Mouse (Mus musculus) heart, embryonic 12.5 days (tissue): ENCODE results near the gene Vps33a. TPM values are rescaled to one million over a fixed set of nuclear protein-coding genes. Genes with fewer than 3 reads are reported as not detected.

ENCODE experiments used
- ATAC-seq: fragments of 200-750 bp; cut with Nextera tagmentation; 2 replicates; pipeline ENCODE4 v1.8.0; 2017; ENCODE audit warnings: moderate TSS enrichment, moderate library complexity; ENCODE audit not compliant: insufficient number of reproducible peaks, low FRiP score
- H3K27ac ChIP-seq: fragments of 300-500 bp; sonication (generic); 2 replicates; pipeline ENCODE4 v1.5.1; 2016; ENCODE audit warnings: mild to moderate bottlenecking, moderate library complexity; ENCODE audit not compliant: poor library complexity, severe bottlenecking
- H3K27me3 ChIP-seq: fragments of 300-500 bp; sonication (generic); replicated peaks from 2 replicates; pipeline ENCODE4 v1.6.1; 2016; ENCODE audit warnings: mild to moderate bottlenecking, moderate library complexity
- H3K36me3 ChIP-seq: fragments of 300-500 bp; sonication (generic); 2 replicates; pipeline ENCODE4 v1.6.1; 2016; ENCODE audit warnings: mild to moderate bottlenecking, moderate library complexity
- H3K4me1 ChIP-seq: fragments of 300-500 bp; sonication (generic); replicated peaks from 2 replicates; pipeline ENCODE4 v1.6.1; 2016; ENCODE audit warnings: mild to moderate bottlenecking
- H3K4me2 ChIP-seq: fragments of 300-500 bp; sonication (generic); 2 replicates; pipeline ENCODE4 v1.6.1; 2016; ENCODE audit warnings: mild to moderate bottlenecking, moderate library complexity
- H3K4me3 ChIP-seq: fragments of 300-500 bp; sonication (generic); 2 replicates; pipeline ENCODE4 v1.5.1; 2016; ENCODE audit warnings: mild to moderate bottlenecking
- H3K9ac ChIP-seq: fragments of 300-500 bp; sonication (generic); 2 replicates; pipeline ENCODE4 v1.6.1; 2016; ENCODE audit warnings: mild to moderate bottlenecking, moderate library complexity
- H3K9me3 ChIP-seq: fragments of 300-500 bp; sonication (generic); replicated peaks from 2 replicates; pipeline ENCODE4 v1.6.1; 2016; ENCODE audit warnings: mild to moderate bottlenecking, moderate library complexity
- WGBS: fragments of 180-500 bp; shearing (Covaris S2); methylation state at CpG from one replicate; pipeline ENCODE4 v1.1.7; 2016; 5-methylcytosine and 5-hydroxymethylcytosine counted together
- microRNA-seq: library from miRNA; unstranded; fragments of <30 nt; microRNA quantifications from one replicate; pipeline ENCODE4, GENCODE M21; 2017
- polyA plus RNA-seq: library from polyadenylated mRNA; unstranded; fragments of >200 nt; fragmentation: Nextera tagmentation; extraction: Ambion mirVana; gene quantifications from 2 replicates; pipeline ENCODE4 v1.2.1, GENCODE M21; 2016

Gene Vps33a
- polyA plus RNA-seq, 1 experiment from 2014 or later: 23.4 TPM

DNA sequence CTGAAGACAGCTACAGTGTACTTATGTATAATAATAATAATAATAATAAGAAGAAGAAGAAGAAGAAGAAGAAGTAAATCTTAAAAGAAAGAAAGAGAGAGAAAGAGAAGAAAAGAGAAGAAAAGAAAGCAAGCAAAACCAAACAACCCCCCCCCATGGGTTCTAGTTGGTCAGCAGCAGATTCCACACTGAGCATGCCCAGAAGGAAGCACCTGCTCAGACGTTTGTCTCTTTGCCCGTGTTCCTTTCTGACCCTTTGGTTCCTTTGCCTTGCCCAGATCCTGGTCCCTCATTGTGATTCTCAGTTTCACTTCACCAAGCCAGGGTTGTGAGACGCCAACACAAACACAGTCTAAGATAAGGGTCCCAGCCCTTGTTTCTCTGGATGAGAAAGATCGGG lies 70.9 kb downstream of the Vps33a start:
- Histone ChIP-seq H3K27ac (no peak overlapping the region), H3K4me2 (no peak overlapping the region), H3K9ac (no peak overlapping the region), H3K4me3 (no peak overlapping the region), H3K36me3 (no peaks in the 10 kb centered on the region), H3K4me1 (peaks cover 16% of the 10 kb centered on the region), H3K9me3 (no peaks in the 10 kb centered on the region), H3K27me3 (peaks cover 36% of the 10 kb centered on the region)
- 45% methylated on average over 4 of the region's 4 CpGs for WGBS
- no peak for ATAC-seq

- WGBS: 39% methylated on average over 4 of the region's 4 CpGs
- no peak overlapping the region for H3K9ac ChIP-seq
- no peaks in the 10 kb centered on the region for H3K9me3 ChIP-seq
- peaks cover 21% of the 10 kb centered on the region for H3K4me1 ChIP-seq
- ATAC-seq: no peak
- no peak overlapping the region for H3K4me2 ChIP-seq
- H3K36me3 ChIP-seq: no peaks in the 10 kb centered on the region
- no peak overlapping the region for H3K4me3 ChIP-seq
- no peak overlapping the region for H3K27ac ChIP-seq
- H3K27me3 ChIP-seq: peaks cover 21% of the 10 kb centered on the region; the same call in 1 of the 2 replicates
Observed at GRCm38 (mm10) chr5:123499717-123500116, 73.1 kb downstream of the Vps33a start.

GRCm38 (mm10) chr5:123489935-123490334 lies 82.9 kb downstream of the Vps33a start:
- H3K36me3 ChIP-seq: no peaks in the 10 kb centered on the region
- H3K27me3 ChIP-seq: peaks cover 6% of the 10 kb centered on the region; the same call in 1 of the 2 replicates
- H3K27ac ChIP-seq: no peak overlapping the region
- H3K9ac ChIP-seq: no peak overlapping the region
- no peak overlapping the region for H3K4me3 ChIP-seq
- no peaks in the 10 kb centered on the region for H3K9me3 ChIP-seq
- WGBS: 57% methylated on average over 9 of the region's 9 CpGs
- peaks cover 11% of the 10 kb centered on the region for H3K4me1 ChIP-seq
- ATAC-seq: no peak
- H3K4me2 ChIP-seq: no peak overlapping the region

DNA sequence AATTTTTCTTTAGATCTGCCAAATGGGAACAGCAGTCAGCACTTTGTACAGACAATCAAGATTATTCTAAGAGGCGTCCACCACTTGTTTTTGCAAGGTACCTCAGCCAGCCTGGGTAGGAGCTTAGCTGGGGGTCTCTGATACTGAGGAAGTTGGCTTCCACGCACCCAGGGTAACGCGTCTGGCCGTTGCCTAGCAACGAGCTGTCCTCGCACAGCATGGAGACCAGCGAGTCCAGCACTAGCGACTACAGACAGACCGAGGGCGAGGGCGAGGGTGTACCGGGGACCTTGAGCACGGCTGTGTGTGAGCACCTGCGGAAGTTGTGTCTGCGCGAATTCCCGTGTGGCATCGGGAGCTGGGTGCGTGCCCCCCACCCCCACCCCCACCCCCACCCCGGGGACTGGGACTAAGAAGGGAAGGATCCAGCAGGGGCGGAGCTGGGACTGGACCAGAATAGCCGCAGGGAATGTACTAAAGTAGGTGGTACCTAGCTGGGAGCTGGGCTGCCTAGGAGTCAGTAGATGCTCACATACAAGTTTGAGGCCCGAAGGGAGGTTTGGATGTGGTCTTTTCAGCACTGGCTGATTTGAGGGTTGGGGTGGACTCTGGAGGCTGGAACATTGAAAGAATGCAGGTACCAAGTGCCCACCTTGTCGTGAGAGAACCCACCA lies 83.6 kb downstream of the Vps33a start, which contains the start of the genes Lrrc43 and Il31:
TSS of gene Lrrc43 (plus strand) at position 194 of the 674 bp plus-strand sequence.
TSS of gene Il31 (minus strand) at position 378 of the 674 bp plus-strand sequence.
- H3K27me3 ChIP-seq: peaks cover 6% of the 10 kb centered on the region; the same call in 1 of the 2 replicates
- 8% methylated on average over 25 of the region's 25 CpGs for WGBS
- peak within 1 kb of the TSS; percentile 72 for H3K4me2 ChIP-seq
- H3K9ac ChIP-seq: 0 out of 2 replicates have a peak within 1 kb of the TSS, but pooled peaks have one; percentile 24
- H3K4me1 ChIP-seq: peaks cover 11% of the 10 kb centered on the region
- ATAC-seq: peak; percentile 48; the same call in 1 of the 2 replicates
- no peaks in the 10 kb centered on the region for H3K9me3 ChIP-seq
- peak within 1 kb of the TSS; percentile 40 for H3K4me3 ChIP-seq
- no peaks in the 10 kb centered on the region for H3K36me3 ChIP-seq
- H3K27ac ChIP-seq: no peak within 1 kb of the TSS

DNA sequence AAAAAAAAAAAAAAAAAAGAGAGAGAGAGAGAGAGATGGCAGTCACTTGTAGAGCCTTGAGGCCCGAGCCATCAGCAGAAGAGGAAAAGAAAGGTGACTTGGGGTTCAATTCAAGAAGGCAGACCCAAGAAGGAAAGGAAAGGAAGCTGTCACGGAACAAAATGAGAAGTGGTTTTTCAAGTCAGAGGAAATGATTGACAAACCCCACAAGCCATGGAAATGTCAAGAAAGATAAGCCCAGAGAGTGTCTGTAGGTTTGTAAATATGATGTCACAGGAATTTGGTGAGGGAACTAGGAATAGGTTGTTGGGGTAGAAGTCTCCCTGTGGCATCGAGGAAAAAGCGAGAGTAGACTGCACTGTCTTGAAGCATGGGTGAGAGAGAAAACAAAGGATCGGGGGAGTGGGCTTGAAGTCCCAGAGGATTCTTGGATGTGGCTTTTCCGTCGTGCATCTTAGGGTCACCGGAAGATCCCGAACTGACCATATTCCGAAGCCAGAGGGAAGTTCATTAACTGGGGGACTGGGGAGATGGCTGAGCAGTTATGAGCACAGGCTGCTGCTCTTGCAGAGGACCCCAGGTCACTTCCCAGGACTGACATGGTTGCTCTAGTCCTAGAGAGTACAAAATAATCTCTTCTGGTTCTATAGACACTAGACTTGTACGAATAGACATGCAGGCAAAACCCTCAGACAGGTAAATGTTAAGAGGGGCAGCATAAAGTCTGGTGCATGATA lies 85.0 kb downstream of the Vps33a start:
- Histone ChIP-seq H3K27me3 (peaks cover 6% of the 10 kb centered on the region; the same call in 1 of the 2 replicates), H3K4me2 (no peak overlapping the region), H3K27ac (no peak overlapping the region), H3K4me3 (no peak overlapping the region), H3K36me3 (no peaks in the 10 kb centered on the region), H3K4me1 (peaks cover 11% of the 10 kb centered on the region), H3K9me3 (no peaks in the 10 kb centered on the region), H3K9ac (no peak overlapping the region)
- ATAC-seq: no peak
- 78% methylated on average over 11 of the region's 11 CpGs for WGBS

Small RNA genes lying within 50 kb of the gene (microRNA-seq; reads per million reads assigned to microRNA genes)
- gene Mir7647: 0.94 reads per million

Other genes starting within 250 kb of the Vps33a start
- 16.3 and 16.6 TPM in 2 replicates for gene Bcl7a, start 229.2 kb downstream of the Vps33a start, polyA plus RNA-seq
- 14.2 TPM in 2 replicates for gene Mlxip, start 178.2 kb downstream of the Vps33a start, polyA plus RNA-seq
- gene Lrrc43, start 83.7 kb downstream of the Vps33a start, polyA plus RNA-seq: not detected in 2 replicates
- gene Il31, start 83.5 kb downstream of the Vps33a start, polyA plus RNA-seq: not detected in 2 replicates
- gene B3gnt4, start 62.6 kb downstream of the Vps33a start, polyA plus RNA-seq: 0.18 and 0.27 TPM in 2 replicates
- 90.5 and 94.0 TPM in 2 replicates for gene Diablo, start 48.9 kb downstream of the Vps33a start, polyA plus RNA-seq
- 0.13 and 0.22 TPM in 2 replicates for gene Gm49027, start 47.5 kb downstream of the Vps33a start, polyA plus RNA-seq
- 62.3 and 65.2 TPM in 2 replicates for gene Clip1, start 111.6 kb upstream of the Vps33a start, polyA plus RNA-seq
- gene Zcchc8, start 148.1 kb upstream of the Vps33a start, polyA plus RNA-seq: 69.6 and 77.5 TPM in 2 replicates
- 95.9 and 105 TPM in 2 replicates for gene Rsrc2, start 176.4 kb upstream of the Vps33a start, polyA plus RNA-seq
- 30.7 and 31.8 TPM in 2 replicates for gene Kntc1, start 176.7 kb upstream of the Vps33a start, polyA plus RNA-seq